Mouse (Mus musculus) Muller cell, postnatal 12 days (primary cell): ENCODE data around the gene Olfr273.
"Not testable (repeated sequence)": the region's sequence is repeated elsewhere in the genome, so short reads cannot be mapped to it uniquely, and the experiment has no call there.

ENCODE experiments used
- DNase-seq: peaks from one replicate; pipeline ENCODE4 v3.0.0-alpha.2; 2015; ENCODE audit errors: inconsistent ontology term

The Olfr273 gene

GRCm38 (mm10) chr4:52859136-52859535, at the start of gene Olfr273:
Olfr273 (minus strand) TSS chr4:52859236.
- DNase-seq: no peak

DNA sequence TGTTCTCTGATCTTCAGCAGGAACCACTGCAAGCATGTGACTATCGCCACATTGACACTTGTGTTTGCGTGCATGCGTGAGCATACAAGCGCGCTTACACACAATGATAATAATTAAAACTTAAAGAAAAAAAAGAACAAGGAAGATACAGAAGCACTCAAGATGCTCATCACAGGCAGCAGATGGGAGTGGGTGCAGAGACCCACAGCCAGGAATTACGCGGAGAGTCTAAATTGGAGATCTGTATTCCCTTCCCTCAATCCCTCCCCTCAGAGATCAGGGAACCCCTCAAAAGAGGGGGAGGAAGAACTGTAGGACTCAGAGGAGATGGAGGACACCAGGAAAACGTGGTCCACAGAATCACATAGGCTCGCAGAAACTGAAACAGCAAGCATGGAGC, 5.1 kb upstream of the Olfr273 start:
- no peak for DNase-seq

- DNase-seq: no peak
Observed at GRCm38 (mm10) chr4:52849672-52850071, 9.4 kb downstream of the Olfr273 start.

DNA sequence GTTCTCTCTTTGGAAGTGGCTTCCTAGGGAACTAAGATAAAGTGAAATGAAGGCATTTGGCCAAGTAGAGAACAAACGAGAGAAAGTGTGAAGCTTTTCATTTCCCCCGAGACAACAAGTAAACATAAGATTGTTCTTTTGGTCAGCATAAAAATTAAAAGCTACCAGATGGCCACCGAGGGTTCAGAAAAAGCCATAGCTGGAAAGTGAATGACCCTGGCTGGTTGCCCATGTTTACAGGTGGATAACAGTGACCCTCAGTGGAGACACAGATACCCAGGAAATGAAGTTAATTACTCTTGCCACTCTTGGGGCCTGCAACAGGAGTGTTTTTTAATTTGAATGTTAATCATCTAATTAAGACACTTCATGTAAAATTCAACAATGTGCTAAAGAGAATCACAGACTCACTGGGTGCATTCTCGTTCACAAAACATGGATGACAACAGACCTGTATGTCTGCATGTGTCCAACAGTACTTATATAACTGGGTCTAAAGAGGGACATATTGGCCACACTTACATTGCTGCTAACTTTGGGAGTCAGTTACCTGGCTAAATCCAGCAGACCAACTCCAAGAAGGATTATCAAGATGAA, 9.9 kb downstream of the Olfr273 start:
- DNase-seq: no peak

- not testable (repeated sequence) for DNase-seq
Observed at GRCm38 (mm10) chr4:52845411-52845810, 13.6 kb downstream of the Olfr273 start.

- no peak for DNase-seq
Observed at GRCm38 (mm10) chr4:52821375-52821774, 37.7 kb downstream of the Olfr273 start.

GRCm38 (mm10) chr4:52814304-52814703, 44.7 kb downstream of the Olfr273 start, which contains the start of gene Olfr275:
Olfr275 (plus strand) TSS chr4:52814604.
- DNase-seq: no peak

DNA sequence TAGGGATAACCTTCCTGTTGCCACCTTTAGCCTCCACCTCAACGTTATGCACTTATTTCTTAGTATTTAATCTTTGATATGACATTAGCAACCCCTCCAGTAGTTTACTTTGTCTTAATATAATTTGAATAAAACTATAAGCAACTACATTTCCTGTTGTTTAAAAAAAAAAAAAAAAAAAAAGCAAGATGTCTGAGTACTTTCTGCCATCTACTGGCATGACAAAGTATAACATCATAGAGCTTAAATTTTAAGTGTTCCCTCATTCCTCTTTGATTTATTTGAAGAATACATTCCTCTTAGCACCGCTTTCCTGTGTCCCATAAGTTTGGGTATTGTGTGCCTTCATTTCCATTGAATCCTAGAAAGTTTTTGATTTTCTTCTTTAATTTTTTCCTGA, 47.2 kb downstream of the Olfr273 start:
- no peak for DNase-seq
